Mouse (Mus musculus): ENCODE measurements around the gene Gys1.
"Not testable (repeated sequence)": the region's sequence is repeated elsewhere in the genome, so short reads cannot be mapped to it uniquely, and the experiment has no call there.

The Gys1 gene

DNA sequence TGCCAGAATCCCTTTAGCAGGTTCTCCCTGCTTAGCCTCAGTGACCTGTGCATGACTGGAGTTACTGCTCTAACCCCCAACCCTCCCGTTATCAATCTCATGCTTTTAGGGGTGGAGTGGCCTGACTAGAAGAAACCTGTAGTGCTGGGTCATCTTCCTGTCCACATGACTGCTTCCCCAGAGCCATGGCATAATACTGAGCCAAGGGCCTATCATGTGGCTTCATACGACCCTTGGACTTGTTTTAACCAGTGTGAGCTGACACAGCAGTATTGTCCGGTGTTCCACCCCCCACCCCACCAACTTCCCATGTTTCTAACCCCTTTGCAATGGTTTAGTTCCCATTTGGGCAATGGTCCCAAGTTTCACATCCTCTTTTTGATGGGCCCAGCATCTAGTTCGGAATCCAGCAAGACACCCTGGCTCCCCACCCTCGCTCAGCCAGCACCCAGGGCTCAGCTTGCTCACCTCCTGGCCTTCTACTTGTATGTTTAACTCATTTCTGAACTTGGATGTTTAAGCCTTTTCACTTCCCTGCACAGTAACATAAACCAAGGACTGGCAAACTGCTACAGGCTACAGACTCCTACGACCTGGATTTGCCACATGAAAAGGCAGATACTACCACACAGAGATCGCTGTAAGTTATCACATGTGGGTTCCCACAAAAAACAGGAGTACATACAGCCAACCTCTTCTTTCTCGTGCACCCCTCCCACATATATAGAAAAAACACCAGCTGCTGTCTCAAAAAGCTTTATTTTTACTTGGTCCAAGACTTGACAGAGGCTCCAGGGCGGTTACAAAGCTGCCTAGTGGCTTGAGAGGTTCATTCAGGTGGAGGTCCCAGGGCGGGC, 22.8 kb downstream of the Gys1 start:
- DNase-seq (ENCODE audit: low read depth), result no peak

GRCm38 (mm10) chr7:45458748-45459563, 24.3 kb downstream of the Gys1 start:
- DNase-seq (ENCODE audit: low read depth), result peak; percentile 91

DNA sequence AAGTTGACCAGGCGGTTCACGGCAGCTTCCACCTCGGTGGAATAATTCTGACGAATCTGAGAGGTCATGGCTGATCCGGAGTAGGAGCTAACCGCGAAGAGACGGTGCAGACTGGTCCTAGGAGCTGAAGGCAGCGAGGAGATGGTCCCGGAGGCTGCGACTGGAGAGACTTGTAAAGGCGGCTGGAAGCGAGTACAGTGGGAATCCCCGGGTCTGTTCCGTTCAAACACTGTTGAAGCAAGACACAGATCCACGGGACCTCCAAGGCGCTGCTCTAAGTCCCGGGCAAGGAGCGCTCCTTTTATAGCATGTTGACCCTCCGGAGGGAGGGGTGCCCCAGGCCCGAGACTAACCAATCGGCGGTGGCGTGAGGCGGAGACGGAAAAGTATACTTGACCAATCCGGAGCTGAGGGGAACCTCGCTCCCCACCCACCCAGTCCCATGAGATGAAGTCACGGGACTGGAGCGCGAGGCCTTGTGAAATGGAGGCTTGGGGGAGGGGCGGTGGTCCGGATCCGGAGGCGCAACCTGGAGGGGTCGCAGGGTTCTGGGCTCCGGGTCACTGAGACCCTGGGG, 25.0 kb downstream of the Gys1 start, which contains the start of gene Ftl1:
Gene Ftl1 (minus strand): TSS at position 321 of the 577 bp plus-strand sequence.
- peak; percentile 97 for DNase-seq (ENCODE audit: low read depth)

DNA sequence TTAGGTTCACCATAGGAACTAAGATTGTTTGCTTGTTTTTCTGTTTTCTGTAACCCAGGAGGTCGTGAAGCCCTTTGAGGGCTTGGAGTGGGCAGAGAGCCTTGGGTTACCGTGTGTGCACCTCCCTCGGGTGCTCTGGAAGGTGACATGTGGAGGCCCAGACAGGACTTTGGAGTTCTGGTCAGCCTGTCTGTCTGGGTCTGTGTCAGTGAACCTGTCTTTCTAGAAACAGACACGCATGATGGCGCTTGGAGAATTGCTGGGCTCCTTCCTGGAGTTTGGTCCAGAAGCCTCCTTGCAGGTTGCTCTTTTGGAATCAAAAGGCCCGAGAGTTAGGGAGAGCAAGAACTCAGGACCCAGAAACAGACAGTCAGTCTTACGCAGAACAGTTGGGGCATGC, 25.7 kb downstream of the Gys1 start:
- no peak for DNase-seq (ENCODE audit: low read depth)

DNA sequence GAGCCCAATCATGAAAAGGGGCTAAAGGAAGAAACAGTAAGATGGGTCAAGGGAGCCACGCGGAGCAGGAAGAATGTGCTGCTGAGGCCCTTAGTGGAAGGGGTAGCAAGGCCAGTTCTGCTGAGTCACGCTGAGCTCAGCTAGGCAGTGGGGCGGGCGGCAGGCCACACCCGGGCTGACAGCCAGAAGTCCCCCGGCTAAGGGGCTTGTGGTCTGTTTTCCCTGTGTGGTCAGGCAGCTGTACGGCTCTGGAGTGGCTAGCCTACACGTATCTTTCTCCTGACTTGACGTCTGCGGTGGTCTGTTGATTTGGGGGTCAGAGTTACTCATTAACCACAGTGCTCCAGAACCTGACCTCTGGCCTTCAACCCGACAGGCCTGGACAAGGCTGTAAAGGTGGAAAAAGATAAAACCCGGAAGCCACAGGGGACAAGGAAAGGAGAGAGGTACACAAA, 26.2 kb downstream of the Gys1 start:
- DNase-seq (ENCODE audit: low read depth), result peak; percentile 32

DNA sequence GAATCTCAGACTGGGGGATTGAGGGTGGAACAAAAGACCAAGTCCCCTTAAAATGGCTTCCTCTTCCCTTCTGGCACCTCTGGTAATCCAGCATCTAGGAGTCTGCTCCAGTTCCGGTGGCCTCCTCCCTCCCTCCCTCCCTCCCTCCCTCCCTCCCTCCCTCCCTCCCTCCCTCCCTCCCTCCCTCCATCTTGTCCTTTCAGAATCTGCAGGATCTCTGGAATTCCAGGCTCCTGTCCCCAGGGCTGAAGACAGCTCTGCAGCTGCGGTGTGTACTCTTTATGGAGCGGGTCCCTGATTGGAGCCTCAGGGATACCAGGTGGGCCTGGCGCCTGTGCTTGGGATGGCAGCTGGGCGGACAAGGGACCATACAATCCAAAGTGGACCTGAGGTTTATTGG, 26.7 kb downstream of the Gys1 start:
- no peak for DNase-seq (ENCODE audit: low read depth)

DNA sequence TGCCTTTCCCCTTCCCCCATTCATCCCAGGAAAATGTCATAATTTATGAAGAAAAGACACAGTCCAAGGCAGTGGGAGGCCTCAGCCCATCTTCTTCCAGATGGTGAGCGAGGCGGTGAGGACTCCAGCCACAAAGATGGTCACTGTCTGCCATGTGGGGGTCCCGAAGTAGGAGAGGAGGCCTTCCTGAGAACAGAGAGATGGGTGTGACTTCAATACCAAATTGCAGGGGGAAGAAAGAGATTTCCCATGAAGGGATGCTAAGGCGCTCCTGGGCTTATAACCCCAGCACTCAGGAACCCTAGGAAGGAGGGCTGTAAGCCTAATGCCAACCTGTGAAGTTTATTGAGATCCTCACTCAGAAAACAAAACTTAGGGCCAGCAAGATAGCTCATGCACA, 27.1 kb downstream of the Gys1 start:
- no peak for DNase-seq (ENCODE audit: low read depth)

- no peak for DNase-seq (ENCODE audit: low read depth)
Measured at GRCm38 (mm10) chr7:45462325-45462724, 27.7 kb downstream of the Gys1 start.

DNA sequence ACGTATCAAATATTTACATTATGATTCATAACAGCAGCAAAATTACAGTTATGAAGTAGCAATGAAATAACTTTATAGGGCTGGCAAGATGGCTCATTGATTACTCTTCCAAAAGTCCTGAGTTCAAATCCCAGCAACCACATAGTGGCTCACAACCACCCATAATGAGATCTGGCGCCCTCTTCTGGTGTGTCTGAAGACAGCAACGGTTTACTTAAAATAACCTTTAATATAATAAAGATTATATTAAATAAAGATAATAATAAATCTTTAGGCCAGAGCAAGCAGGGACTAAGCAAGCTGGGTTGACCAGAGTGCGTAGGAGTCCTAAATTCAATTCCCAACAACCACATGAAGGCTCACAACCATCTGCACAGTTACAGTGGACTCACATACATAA, 28.2 kb downstream of the Gys1 start:
- not testable (repeated sequence) for DNase-seq (ENCODE audit: low read depth)

DNA sequence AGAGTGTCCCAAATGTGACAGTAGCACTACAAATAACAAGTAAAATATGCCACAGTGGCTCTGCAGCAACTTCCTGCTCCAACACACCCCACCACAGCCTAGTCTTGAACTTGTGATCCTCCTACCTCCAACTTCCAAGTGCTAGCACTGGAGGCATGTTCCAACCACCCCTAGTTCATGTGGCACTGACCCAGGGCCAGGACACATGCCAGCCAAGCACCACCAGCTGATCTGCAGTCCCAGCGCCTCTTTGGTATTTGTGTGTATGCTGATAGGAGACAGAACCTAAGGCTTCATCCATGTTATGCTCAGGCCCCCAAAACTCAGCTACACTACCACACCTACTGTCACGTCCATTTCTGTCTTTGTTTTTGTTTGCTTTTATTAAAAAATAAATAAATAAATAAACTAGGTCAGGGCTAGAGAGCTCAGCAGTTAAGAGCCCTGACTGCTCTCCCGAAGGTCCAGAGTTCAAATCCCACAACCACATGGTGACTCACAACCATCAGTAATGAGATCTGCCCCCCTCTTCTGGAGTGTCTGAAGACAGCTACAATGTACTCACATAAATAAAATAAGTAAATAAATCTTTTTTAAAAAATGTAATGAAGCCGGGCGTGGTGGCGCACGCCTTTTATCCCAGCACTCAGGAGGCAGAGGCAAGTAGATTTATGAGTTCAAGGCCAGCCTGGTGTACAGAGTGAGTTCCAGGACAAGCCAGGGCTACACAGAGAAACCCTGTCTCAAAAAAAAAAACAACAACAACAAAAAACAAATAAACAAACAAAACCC, 29.5 kb downstream of the Gys1 start:
- no peak for DNase-seq (ENCODE audit: low read depth)

- DNase-seq (ENCODE audit: low read depth), result no peak
Measured at GRCm38 (mm10) chr7:45465112-45465511, 30.5 kb downstream of the Gys1 start.

DNA sequence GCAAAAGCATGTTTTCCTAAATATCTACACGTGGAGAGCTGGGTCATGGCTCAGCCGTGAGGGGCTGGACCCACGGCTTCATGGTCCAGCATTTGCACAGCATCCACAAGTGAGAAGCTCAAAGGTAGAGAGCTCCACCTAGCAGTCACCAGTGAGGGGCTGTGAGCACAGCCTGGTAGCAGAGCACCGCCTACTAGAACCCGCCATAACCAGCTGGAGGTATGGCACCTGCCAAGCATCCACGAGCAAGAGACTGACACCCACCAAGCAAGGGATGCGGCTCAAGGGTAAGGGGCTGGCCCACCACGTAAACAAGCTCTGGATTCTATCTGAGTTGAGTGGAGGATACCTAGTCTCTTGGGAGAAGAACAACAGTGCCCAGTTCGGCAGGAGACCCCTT, 30.9 kb downstream of the Gys1 start:
- DNase-seq (ENCODE audit: low read depth), result no peak

DNA sequence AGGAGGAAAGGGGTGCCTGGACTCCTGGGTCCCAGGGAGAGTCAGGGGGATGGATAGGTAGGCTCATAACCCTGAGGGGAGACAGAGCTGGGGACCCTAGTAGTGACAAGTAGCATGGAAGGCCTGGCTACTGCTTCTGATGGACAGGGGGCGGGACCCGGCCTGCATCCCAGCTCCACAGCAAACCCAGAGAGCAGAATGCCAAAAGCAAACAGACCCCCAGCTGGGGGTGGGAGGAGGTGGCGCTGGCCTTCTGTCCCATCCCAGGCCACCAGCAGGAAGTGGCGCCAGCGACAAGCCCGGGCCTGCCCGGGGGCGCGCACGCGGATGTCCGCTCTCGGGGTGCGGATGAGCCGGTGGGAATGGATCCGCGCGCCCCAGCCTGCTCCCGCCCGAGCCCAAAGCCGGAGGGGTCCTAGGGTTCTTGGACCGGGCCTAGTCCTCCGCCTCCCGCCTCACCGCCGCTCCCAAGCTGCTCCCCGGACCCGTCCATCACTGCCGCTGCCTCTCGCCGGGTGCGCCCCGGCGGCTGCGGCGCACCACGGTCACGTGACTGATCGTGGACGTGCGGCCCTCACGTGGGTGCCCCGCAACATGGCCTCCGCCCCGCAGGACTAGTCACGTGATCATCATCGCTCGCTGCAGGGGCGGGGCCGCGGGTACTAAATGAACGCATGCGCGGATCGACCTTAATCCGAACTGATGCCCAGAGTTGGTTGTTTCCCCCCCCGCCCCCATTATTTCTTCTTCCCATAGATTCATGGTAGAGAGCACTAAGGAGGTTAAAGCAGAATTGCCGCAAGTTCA, 31.8 kb downstream of the Gys1 start, which contains the start of gene Bax:
Gene Bax (minus strand): TSS at position 616 of the 807 bp plus-strand sequence.
- peak; percentile 97 for DNase-seq (ENCODE audit: low read depth)

- DNase-seq (ENCODE audit: low read depth), result no peak
Measured at GRCm38 (mm10) chr7:45467090-45467670, 32.5 kb downstream of the Gys1 start.

GRCm38 (mm10) chr7:45470869-45471268, 36.2 kb downstream of the Gys1 start:
- DNase-seq (ENCODE audit: low read depth), result peak; percentile 88

- no peak for DNase-seq (ENCODE audit: low read depth)
Measured at GRCm38 (mm10) chr7:45475291-45475969, 40.8 kb downstream of the Gys1 start.

DNA sequence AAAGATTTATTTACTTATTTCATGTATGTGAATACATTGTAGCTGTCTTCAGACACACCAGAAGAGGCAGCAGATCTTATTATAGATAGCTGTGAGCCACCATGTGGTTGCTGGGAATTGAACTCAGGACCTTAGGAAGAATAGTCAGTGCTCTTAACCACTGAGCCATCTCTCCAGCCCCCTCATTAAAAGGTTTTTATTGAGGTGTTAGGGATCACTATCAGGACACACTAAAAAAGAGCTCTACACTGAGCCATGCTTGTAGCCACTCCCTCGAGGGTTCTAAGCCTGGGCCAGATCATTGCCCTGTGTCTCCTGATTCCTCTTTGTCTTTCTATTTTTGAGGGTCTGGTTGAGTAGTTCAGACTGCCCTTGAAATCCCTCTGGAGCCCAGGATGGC, 41.8 kb downstream of the Gys1 start:
- no peak for DNase-seq (ENCODE audit: low read depth)

DNA sequence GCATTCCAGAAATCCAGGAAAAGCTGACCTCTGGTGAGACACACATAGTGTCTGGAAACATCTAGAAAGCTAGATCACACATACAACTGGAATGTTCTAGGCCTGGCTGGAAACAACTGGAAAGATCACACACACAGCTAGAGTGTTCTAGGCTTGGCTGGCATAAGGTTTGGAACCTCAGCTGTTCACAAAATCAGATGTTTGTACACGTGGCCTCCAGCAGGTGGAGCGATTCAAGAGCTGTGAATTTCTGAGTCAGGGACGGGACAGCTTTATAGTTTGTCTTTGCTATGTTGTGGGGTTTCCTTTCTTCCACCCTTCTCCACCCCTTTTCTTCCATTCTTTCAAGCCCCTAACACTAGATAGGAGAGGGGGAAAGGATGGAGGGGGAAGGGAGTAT, 42.4 kb downstream of the Gys1 start:
- DNase-seq (ENCODE audit: low read depth), result peak; percentile 83

DNA sequence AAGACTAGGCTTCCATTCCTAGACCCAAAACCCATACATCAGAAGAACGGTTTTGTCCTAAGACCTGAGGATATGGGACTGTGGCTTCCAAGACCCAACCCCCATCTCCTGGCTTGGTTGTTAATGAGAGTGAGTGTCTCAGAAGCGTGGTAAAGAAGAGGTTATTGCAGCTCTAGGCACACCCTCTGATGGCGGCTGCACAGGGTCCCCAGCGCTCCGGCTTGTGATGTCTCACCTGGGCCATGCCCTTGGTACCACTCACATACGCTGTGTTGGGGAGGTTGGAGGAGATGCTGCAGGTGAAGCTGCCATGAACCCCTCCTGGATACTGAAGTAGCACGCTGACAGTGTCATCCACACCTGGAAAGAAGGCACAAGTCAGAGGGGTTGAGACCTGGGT, 44.1 kb downstream of the Gys1 start:
- no peak for DNase-seq (ENCODE audit: low read depth)

- DNase-seq (ENCODE audit: low read depth), result not testable (repeated sequence)
Measured at GRCm38 (mm10) chr7:45480310-45480709, 45.7 kb downstream of the Gys1 start.
